ENCODE assay signal across 8 mouse cellular contexts in genomic region chr14:115600259-115601029, GRCm38 (mm10).
DNase-seq lines count a peak whose midpoint lies in the region; ATAC-seq lines count a peak whose summit lies in the region.

No protein-coding gene starts in this region.

- H3K4me2 ChIP-seq in hindbrain, embryonic 13.5 days, result no peak overlapping the region
- no peak overlapping the region for H3K4me2 ChIP-seq in hindbrain, embryonic 12.5 days (replicated peaks)
- no peak overlapping the region for H3K4me2 ChIP-seq in kidney, embryonic 15.5 days

- WGBS in hindbrain, embryonic 13.5 days, result 80% methylated on average over 8 of the region's 8 CpGs
- 77% methylated on average over 8 of the region's 8 CpGs for whole genome bisulfite sequencing in hindbrain, embryonic 12.5 days
- 57% methylated on average over 8 of the region's 8 CpGs for WGBS in kidney, embryonic 15.5 days

- no peak overlapping the region for H3K9ac ChIP-seq in hindbrain, embryonic 13.5 days
- no peak overlapping the region for H3K9ac ChIP-seq in hindbrain, embryonic 12.5 days
- no peak overlapping the region for H3K9ac ChIP-seq in kidney, embryonic 15.5 days

- 0 out of 2 replicates have a peak, but pooled peaks have one; percentile 32 for ATAC-seq in hindbrain, embryonic 13.5 days (ENCODE audit: low FRiP score)
- ATAC-seq in hindbrain, embryonic 12.5 days (ENCODE audit: low FRiP score), result no peak
- peak; percentile 66; the same call in 1 of the 2 replicates for ATAC-seq in kidney, embryonic 15.5 days (replicated peaks; ENCODE audit: low FRiP score)

- peak; percentile 7 for DNase-seq in right cerebral cortex, postnatal 4 days
- DNase-seq in right cerebral cortex, postnatal 36 days (ENCODE audit: low spot score in 2 of 2), result no peak
- DNase-seq in spleen, postnatal 36 days (ENCODE audit: low spot score in 2 of 2), result no peak
- DNase-seq in adrenal gland, adult 8-10 months, result no peak
- no peak for DNase-seq in frontal cortex, postnatal 25 days (ENCODE audit: low spot score in 2 of 2)

- no peaks in the 10 kb centered on the region for H3K36me3 ChIP-seq in hindbrain, embryonic 13.5 days
- no peaks in the 10 kb centered on the region for H3K36me3 ChIP-seq in hindbrain, embryonic 12.5 days
- H3K36me3 ChIP-seq in kidney, embryonic 15.5 days, result no peaks in the 10 kb centered on the region

- H3K4me1 ChIP-seq in hindbrain, embryonic 13.5 days (replicated peaks), result no peaks in the 10 kb centered on the region
- H3K4me1 ChIP-seq in hindbrain, embryonic 12.5 days, result no peaks in the 10 kb centered on the region
- no peaks in the 10 kb centered on the region for H3K4me1 ChIP-seq in kidney, embryonic 15.5 days

- H3K9me3 ChIP-seq in hindbrain, embryonic 13.5 days, result no peaks in the 10 kb centered on the region
- no peaks in the 10 kb centered on the region for H3K9me3 ChIP-seq in hindbrain, embryonic 12.5 days (replicated peaks)
- no peaks in the 10 kb centered on the region for H3K9me3 ChIP-seq in kidney, embryonic 15.5 days (replicated peaks)

- H3K27me3 ChIP-seq in hindbrain, embryonic 13.5 days, result no peaks in the 10 kb centered on the region
- no peaks in the 10 kb centered on the region for H3K27me3 ChIP-seq in hindbrain, embryonic 12.5 days
- H3K27me3 ChIP-seq in kidney, embryonic 15.5 days, result no peaks in the 10 kb centered on the region

- H3K4me3 ChIP-seq in hindbrain, embryonic 13.5 days, result no peak overlapping the region
- no peak overlapping the region for H3K4me3 ChIP-seq in hindbrain, embryonic 12.5 days
- H3K4me3 ChIP-seq in kidney, embryonic 15.5 days (replicated peaks), result no peak overlapping the region

- H3K27ac ChIP-seq in hindbrain, embryonic 13.5 days, result no peak overlapping the region
- H3K27ac ChIP-seq in hindbrain, embryonic 12.5 days, result no peak overlapping the region
- no peak overlapping the region for H3K27ac ChIP-seq in kidney, embryonic 15.5 days
